Mouse (Mus musculus): Measurements from ENCODE around the gene Myrf. TPM values are rescaled to one million over a fixed set of nuclear protein-coding genes. Genes with fewer than 3 reads are reported as not detected.

Myrf gene
- polyA plus RNA-seq, 1 experiment from 2014 or later: 0.55 TPM

DNA sequence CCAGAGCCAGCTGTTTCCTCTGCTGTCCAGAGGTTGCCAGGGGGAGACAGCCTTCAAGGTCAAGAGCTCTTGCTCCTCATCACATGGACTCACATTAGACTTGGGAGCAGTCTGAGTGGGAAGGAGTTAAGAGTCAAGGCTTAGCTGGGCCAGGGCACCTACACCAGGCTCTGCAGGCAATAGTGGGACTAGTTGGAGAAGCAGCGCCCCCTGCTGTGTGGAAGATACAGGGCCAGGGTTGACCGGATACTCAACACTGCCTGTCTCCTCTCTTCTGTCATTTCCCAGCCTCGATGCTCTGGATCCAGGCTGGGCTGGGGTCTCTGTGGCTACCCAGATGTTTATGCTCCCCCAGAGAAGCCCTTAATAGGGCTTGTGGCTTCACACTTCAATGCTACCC is 3.6 kb upstream of the Myrf start:
- no peak overlapping the region for H3K9ac ChIP-seq
- H3K4me3 ChIP-seq: no peak overlapping the region
- H3K27ac ChIP-seq: no peak overlapping the region
- H3K4me2 ChIP-seq: no peak overlapping the region
- ATAC-seq (ENCODE audit: insufficient number of reproducible peaks, low FRiP score, low TSS enrichment, low read depth): no peak
- 18% methylated on average over 3 of the region's 3 CpGs for whole genome bisulfite sequencing
- H3K36me3 ChIP-seq: no peaks in the 10 kb centered on the region; the same call in 1 of the 2 replicates
- H3K27me3 ChIP-seq: peaks cover 6% of the 10 kb centered on the region; the same call in 1 of the 2 replicates
- no peaks in the 10 kb centered on the region for H3K9me3 ChIP-seq
- H3K4me1 ChIP-seq: peaks cover 31% of the 10 kb centered on the region

DNA sequence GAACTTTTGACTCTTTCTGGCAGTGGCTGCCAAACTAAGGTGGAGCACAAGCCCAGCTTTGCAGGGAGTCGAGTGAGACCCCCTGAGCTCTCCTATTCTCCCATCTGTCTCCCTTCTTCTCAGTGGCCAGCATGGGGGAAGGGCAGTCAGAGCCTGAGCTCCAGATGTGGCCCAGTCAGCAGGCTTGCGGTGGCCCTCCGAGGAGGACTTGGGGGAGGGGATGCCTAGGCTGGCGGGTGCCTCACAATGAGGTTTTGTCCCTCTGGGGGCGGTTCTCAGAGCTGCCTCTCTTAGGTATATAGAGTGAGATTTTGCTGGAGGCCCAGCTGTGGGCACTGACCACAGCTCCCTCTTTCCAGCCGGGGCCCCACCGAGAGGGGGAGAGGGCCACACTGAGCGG is 2.4 kb upstream of the Myrf start:
- H3K9me3 ChIP-seq: no peaks in the 10 kb centered on the region
- no peak for ATAC-seq (ENCODE audit: insufficient number of reproducible peaks, low FRiP score, low TSS enrichment, low read depth)
- no peak overlapping the region for H3K9ac ChIP-seq
- H3K4me3 ChIP-seq: no peak overlapping the region
- 18% methylated on average over 8 of the region's 8 CpGs for WGBS
- H3K4me1 ChIP-seq: peaks cover 31% of the 10 kb centered on the region
- H3K36me3 ChIP-seq: no peaks in the 10 kb centered on the region; the same call in 1 of the 2 replicates
- no peak overlapping the region for H3K27ac ChIP-seq
- no peak overlapping the region for H3K4me2 ChIP-seq
- H3K27me3 ChIP-seq: peaks cover 6% of the 10 kb centered on the region; the same call in 1 of the 2 replicates

GRCm38 (mm10) chr19:10239975-10240653 is 434 bp downstream of the Myrf start:
- peak overlapping the region; percentile 92 for H3K4me2 ChIP-seq
- H3K9me3 ChIP-seq: no peaks in the 10 kb centered on the region
- no peaks in the 10 kb centered on the region for H3K36me3 ChIP-seq
- peak overlapping the region; percentile 35 for H3K9ac ChIP-seq
- H3K4me3 ChIP-seq: peak overlapping the region; percentile 49
- ATAC-seq (ENCODE audit: insufficient number of reproducible peaks, low FRiP score, low TSS enrichment, low read depth): no peak; the same call in 1 of the 2 replicates
- H3K4me1 ChIP-seq: peaks cover 18% of the 10 kb centered on the region
- H3K27me3 ChIP-seq: peaks cover 6% of the 10 kb centered on the region; the same call in 1 of the 2 replicates
- no peak overlapping the region for H3K27ac ChIP-seq
- 4% methylated on average over 26 of the region's 26 CpGs for WGBS

DNA sequence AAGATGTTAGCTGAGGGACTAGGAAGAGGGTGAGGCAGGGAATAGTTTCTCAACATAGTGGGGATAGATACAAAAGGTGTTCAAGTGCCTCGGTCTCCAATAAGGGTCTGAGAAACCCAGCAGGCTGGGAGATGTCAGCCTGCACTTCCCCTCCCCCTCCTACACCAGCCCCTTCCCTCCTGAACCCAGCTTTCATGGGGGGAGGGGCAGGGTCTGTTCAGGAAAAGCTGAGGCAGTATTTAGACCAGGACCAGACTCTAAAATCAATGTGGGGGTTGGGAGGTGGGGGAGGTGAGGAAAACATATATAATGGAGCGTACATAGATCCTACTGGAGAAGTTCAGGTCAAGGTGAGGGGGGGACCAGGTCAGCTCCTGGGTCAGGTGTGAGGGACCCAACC is 1.1 kb downstream of the Myrf start:
- WGBS: 37% methylated on average over 2 of the region's 2 CpGs
- Histone ChIP-seq H3K9me3 (no peaks in the 10 kb centered on the region), H3K36me3 (no peaks in the 10 kb centered on the region), H3K9ac (no peak overlapping the region), H3K27ac (no peak overlapping the region), H3K27me3 (peaks cover 6% of the 10 kb centered on the region; the same call in 1 of the 2 replicates), H3K4me3 (no peak overlapping the region), H3K4me2 (no peak overlapping the region), H3K4me1 (peaks cover 18% of the 10 kb centered on the region)
- no peak for ATAC-seq (ENCODE audit: insufficient number of reproducible peaks, low FRiP score, low TSS enrichment, low read depth)

DNA sequence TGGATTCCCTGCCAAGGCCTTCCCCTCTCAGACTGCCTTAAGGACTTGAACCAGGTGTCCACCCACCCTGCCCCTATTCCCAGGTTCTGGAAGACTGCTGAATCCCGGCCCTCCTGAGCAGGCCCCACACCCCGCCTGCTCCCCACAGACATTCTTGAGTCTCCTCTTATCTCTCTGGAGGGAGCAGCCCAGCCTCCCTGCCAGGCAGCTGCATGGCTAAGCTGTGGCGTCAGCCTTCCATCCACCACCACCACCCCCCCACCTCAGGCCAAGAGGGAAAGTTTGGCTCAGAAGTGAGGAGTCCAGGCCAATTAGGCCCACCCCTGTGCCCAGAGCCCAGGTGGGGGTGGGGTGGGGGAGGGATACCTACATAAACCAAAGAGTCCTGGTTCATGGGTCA is 2.1 kb downstream of the Myrf start:
- H3K27me3 ChIP-seq: peaks cover 6% of the 10 kb centered on the region; the same call in 1 of the 2 replicates

DNA sequence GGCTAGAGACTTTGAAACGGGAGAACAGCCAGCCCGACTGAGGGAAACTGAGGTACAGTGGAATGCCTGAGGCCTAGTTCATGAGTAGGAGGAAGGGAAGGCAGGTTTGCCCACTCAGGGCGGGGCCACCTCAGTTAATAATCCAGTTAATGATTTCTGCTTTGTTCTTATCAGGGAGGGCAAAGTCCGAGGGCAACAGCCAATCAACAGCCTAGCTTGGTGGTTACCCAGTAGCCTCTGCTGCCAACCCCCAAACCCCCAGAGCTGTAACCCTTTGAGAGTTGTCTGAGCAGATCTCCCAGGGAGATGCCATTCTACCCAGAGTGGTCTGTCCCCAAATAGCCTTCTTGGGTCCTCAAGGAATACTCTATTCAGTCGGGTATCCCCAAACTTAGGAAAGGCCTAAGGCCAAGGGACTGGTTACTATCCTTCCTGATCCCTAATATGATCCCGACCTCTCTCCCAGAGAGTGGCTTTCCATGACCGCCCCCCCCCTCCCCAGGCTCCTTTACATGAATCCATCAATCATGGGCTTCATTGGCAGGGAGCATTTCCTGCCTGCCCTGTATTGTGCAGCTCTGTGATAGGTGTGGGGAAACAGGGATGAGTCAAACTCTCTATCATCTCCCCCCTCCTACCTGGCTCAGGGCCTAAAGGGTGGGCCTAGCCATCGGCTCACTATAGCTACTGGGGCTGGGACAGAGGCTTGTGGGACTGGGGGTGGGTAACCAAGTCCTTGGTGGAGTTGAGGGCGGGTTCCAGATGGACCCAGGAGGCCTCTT is 4.6 kb downstream of the Myrf start:
- no peak overlapping the region for H3K4me3 ChIP-seq
- ATAC-seq (ENCODE audit: insufficient number of reproducible peaks, low FRiP score, low TSS enrichment, low read depth): no peak
- peaks cover 9% of the 10 kb centered on the region; the same call in 1 of the 2 replicates for H3K27me3 ChIP-seq
- 75% methylated on average over 9 of the region's 9 CpGs for WGBS
- H3K36me3 ChIP-seq: no peaks in the 10 kb centered on the region
- H3K9ac ChIP-seq: no peak overlapping the region
- no peaks in the 10 kb centered on the region for H3K9me3 ChIP-seq
- H3K27ac ChIP-seq: no peak overlapping the region
- no peak overlapping the region for H3K4me2 ChIP-seq
- peaks cover 24% of the 10 kb centered on the region for H3K4me1 ChIP-seq

More for the DNA sequence above, 2.1 kb downstream of the Myrf start:
- Histone ChIP-seq H3K9me3 (no peaks in the 10 kb centered on the region), H3K4me2 (no peak overlapping the region), H3K36me3 (no peaks in the 10 kb centered on the region), H3K9ac (no peak overlapping the region), H3K27ac (no peak overlapping the region), H3K4me3 (no peak overlapping the region), H3K4me1 (peaks cover 18% of the 10 kb centered on the region)
- 54% methylated on average over 3 of the region's 3 CpGs for WGBS
- no peak for ATAC-seq (ENCODE audit: insufficient number of reproducible peaks, low FRiP score, low TSS enrichment, low read depth)

- Histone ChIP-seq H3K9ac (no peak overlapping the region), H3K27ac (no peak overlapping the region), H3K4me1 (peaks cover 13% of the 10 kb centered on the region), H3K36me3 (no peaks in the 10 kb centered on the region), H3K27me3 (0 out of 2 replicates have a peak, but pooled peaks cover 3% of the 10 kb centered on the region), H3K4me3 (no peak overlapping the region), H3K9me3 (no peaks in the 10 kb centered on the region), H3K4me2 (no peak overlapping the region)
- 29% methylated on average over 9 of the region's 9 CpGs for WGBS
- ATAC-seq (ENCODE audit: insufficient number of reproducible peaks, low FRiP score, low TSS enrichment, low read depth): no peak
These were observed 8.1 kb downstream of the Myrf start for GRCm38 (mm10) chr19:10232327-10233017.

GRCm38 (mm10) chr19:10231871-10232270 is 8.7 kb downstream of the Myrf start:
- Histone ChIP-seq H3K27ac (no peak overlapping the region), H3K4me3 (no peak overlapping the region)
- 22% methylated on average over 5 of the region's 5 CpGs for WGBS

GRCm38 (mm10) chr19:10231016-10231415 is 9.5 kb downstream of the Myrf start:
- Histone ChIP-seq H3K36me3 (no peaks in the 10 kb centered on the region), H3K27me3 (0 out of 2 replicates have a peak, but pooled peaks cover 3% of the 10 kb centered on the region), H3K27ac (no peak overlapping the region), H3K9ac (no peak overlapping the region), H3K4me2 (no peak overlapping the region), H3K9me3 (no peaks in the 10 kb centered on the region), H3K4me1 (peaks cover 13% of the 10 kb centered on the region), H3K4me3 (no peak overlapping the region)
- ATAC-seq (ENCODE audit: insufficient number of reproducible peaks, low FRiP score, low TSS enrichment, low read depth): no peak
- whole genome bisulfite sequencing: 12% methylated on average over 7 of the region's 7 CpGs

More at GRCm38 (mm10) chr19:10231871-10232270, 8.7 kb downstream of the Myrf start:
- 0 out of 2 replicates have a peak, but pooled peaks cover 3% of the 10 kb centered on the region for H3K27me3 ChIP-seq
- H3K4me2 ChIP-seq: no peak overlapping the region
- H3K36me3 ChIP-seq: no peaks in the 10 kb centered on the region
- H3K4me1 ChIP-seq: peaks cover 13% of the 10 kb centered on the region
- no peaks in the 10 kb centered on the region for H3K9me3 ChIP-seq
- H3K9ac ChIP-seq: no peak overlapping the region
- ATAC-seq (ENCODE audit: insufficient number of reproducible peaks, low FRiP score, low TSS enrichment, low read depth): no peak

DNA sequence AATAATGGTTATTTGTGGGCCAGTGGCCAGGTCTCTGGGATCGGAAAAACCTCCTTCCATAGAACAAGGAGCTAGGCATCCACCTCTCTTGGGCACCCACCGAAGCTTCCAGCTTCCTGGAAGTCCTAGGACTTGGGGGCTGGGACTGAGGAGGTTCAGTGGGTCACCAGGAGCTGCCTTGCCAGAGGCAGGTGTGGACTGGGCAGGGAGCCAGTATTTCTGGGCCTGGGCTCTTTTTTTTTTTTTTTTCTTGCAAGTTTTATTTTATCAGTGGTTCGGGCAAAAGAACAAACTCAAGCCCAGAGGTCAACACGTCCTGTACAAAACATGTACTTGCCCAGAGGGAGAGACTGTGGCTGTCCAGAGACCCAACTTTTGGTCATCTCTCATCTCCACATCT is 14.8 kb downstream of the Myrf start:
- H3K4me3 ChIP-seq: no peak overlapping the region
- no peak overlapping the region for H3K9ac ChIP-seq
- ATAC-seq (ENCODE audit: insufficient number of reproducible peaks, low FRiP score, low TSS enrichment, low read depth): no peak
- H3K36me3 ChIP-seq: no peaks in the 10 kb centered on the region
- H3K4me1 ChIP-seq: peaks cover 13% of the 10 kb centered on the region
- 68% methylated on average over 4 of the region's 4 CpGs for whole genome bisulfite sequencing
- H3K9me3 ChIP-seq: no peaks in the 10 kb centered on the region
- H3K27ac ChIP-seq: no peak overlapping the region
- no peaks in the 10 kb centered on the region for H3K27me3 ChIP-seq
- no peak overlapping the region for H3K4me2 ChIP-seq

- WGBS: 38% methylated on average over 26 of the region's 26 CpGs
- no peak for ATAC-seq (ENCODE audit: insufficient number of reproducible peaks, low FRiP score, low TSS enrichment, low read depth)
- Histone ChIP-seq H3K4me1 (peaks cover 12% of the 10 kb centered on the region), H3K4me2 (no peak overlapping the region), H3K9me3 (no peaks in the 10 kb centered on the region), H3K36me3 (no peaks in the 10 kb centered on the region), H3K9ac (no peak overlapping the region), H3K4me3 (no peak overlapping the region), H3K27me3 (no peaks in the 10 kb centered on the region), H3K27ac (no peak overlapping the region)
These were observed 15.7 kb downstream of the Myrf start for GRCm38 (mm10) chr19:10224637-10225453.

All from limb, embryonic 15.5 days (tissue).